Mouse (Mus musculus) ES-E14 (cell line): ENCODE data around the gene Slc39a11. TPM values are rescaled to one million over a fixed set of nuclear protein-coding genes. Genes with fewer than 3 reads are reported as not detected.

Experiments
- DNase-seq: peaks from one replicate; pipeline ENCODE4 v3.0.0-alpha.2; 2013; ENCODE audit warnings: low read depth, low spot score
- H3K27ac ChIP-seq: 2 replicates; pipeline ENCODE4 v1.5.1; 2012; ENCODE audit warnings: low read depth, mild to moderate bottlenecking, low read length, moderate library complexity, mixed read lengths; ENCODE audit not compliant: poor library complexity, insufficient read depth, severe bottlenecking
- H3K36me3 ChIP-seq: 2 replicates; pipeline ENCODE4 v1.6.1; 2012; ENCODE audit warnings: mild to moderate bottlenecking, low read length, moderate library complexity, mixed read lengths; ENCODE audit not compliant: control insufficient read depth, poor library complexity, insufficient read depth, severe bottlenecking
- H3K4me1 ChIP-seq, 2 experiments: fragments of 150-350 bp in 1 of 2; sonication (generic) in 1 of 2; 2 replicates each; pipeline ENCODE4 v1.6.1; 2012; ENCODE audit warnings: low read length in 2 of 2, mild to moderate bottlenecking in 1 of 2, mixed read lengths in 1 of 2; ENCODE audit not compliant: control insufficient read depth in 2 of 2, insufficient read depth in 2 of 2, poor library complexity in 1 of 2
- H3K4me3 ChIP-seq, 2 experiments: fragments of 150-350 bp in 1 of 2; sonication (generic) in 1 of 2; 2 replicates each; pipeline ENCODE4 v1.5.1; 2012; ENCODE audit warnings: low read length in 2 of 2, low read depth in 1 of 2, mild to moderate bottlenecking in 1 of 2, mixed read lengths in 1 of 2; ENCODE audit not compliant: insufficient read depth in 1 of 2, poor library complexity in 1 of 2, severe bottlenecking in 1 of 2
- H3K9ac ChIP-seq: 2 replicates; pipeline ENCODE4 v1.6.1; 2012; ENCODE audit warnings: low read depth, mild to moderate bottlenecking, low read length, mixed read lengths; ENCODE audit not compliant: poor library complexity, insufficient read depth, severe bottlenecking
- H3K9me3 ChIP-seq: fragments of 150-350 bp; sonication (generic); 2 replicates; pipeline ENCODE4 v1.6.1; 2012; ENCODE audit warnings: low read depth, mild to moderate bottlenecking, low read length; ENCODE audit not compliant: control insufficient read depth, insufficient read depth
- CHD2 ChIP-seq: IDR thresholded peaks from 2 replicates; pipeline ENCODE4 v1.6.1; 2014; ENCODE audit warnings: mild to moderate bottlenecking, low read depth, low read length, inconsistent platforms
- HCFC1 ChIP-seq: IDR thresholded peaks from 2 replicates; pipeline ENCODE4 v1.6.1; 2012; ENCODE audit warnings: low read length, inconsistent platforms, borderline replicate concordance; ENCODE audit not compliant: insufficient read depth
- MAFK ChIP-seq: IDR thresholded peaks from 2 replicates; pipeline ENCODE4 v1.6.1; 2014; ENCODE audit warnings: mild to moderate bottlenecking, low read depth, low read length, inconsistent platforms; ENCODE audit not compliant: insufficient read depth
- ZC3H11A ChIP-seq: IDR thresholded peaks from 2 replicates; pipeline ENCODE4 v1.6.1; 2012; ENCODE audit warnings: low read depth, mild to moderate bottlenecking, inconsistent platforms, low read length, borderline replicate concordance
- ZNF384 ChIP-seq: IDR thresholded peaks from 2 replicates; pipeline ENCODE4 v1.6.1; 2012; ENCODE audit warnings: low read depth, low read length, inconsistent platforms
- in situ Hi-C, 2 experiments: fragments of 600-800 bp; cut with MboI; formaldehyde crosslinking; loops; one replicate each; pipeline ENCODE4 v1.15.1; 2025; ENCODE audit warnings: low sequenced_read_pairs in 2 of 2, inconsistent platforms in 1 of 2; ENCODE audit not compliant: unreplicated experiment in 2 of 2
- total RNA-seq: library from RNA; depleted of rRNA; stranded (reverse); fragments of 300-350 nt; gene quantifications from 2 replicates; pipeline ENCODE4 v1.2.3, GENCODE M21; 2012

Gene Slc39a11
- total RNA-seq, 1 experiment = 17.0 TPM

DNA sequence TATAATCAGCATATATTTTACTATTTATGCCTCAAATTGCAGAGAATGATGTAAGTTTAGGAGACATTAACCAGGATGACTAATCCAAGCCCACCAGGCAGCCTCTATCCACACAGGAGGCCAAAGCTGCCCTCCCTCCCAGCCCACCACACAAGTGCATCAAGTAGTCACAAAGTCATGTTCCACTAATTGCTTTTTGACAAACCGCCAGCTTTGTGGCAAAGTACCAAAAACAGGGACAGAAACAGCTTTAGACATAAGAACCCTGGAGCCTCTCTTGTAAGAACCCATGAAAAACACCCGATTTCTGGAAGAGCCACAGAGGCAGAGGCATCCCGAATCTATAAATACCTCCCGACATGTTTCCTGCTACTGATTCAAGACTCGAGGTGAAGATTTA lies 39.6 kb downstream of the Slc39a11 start:
- in situ Hi-C loops = loop anchor here in 1 of 2 experiments (10.0 kb wide), 1 partner anchor 115 kb away; no protein-coding TSS in a partner anchor
- DNase-seq = no peak
- Histone ChIP-seq H3K9me3 (no peaks in the 10 kb centered on the region), H3K4me1 (peaks cover 0 to 8% of the 10 kb centered on the region in 2 experiments; a peak in 2 of 4 replicates), H3K27ac (no peak overlapping the region), H3K36me3 (no peaks in the 10 kb centered on the region), H3K4me3 (no peak overlapping the region), H3K9ac (no peak overlapping the region)
- no peak for TF ChIP-seq MAFK
- no peak for TF ChIP-seq CHD2
- TF ChIP-seq HCFC1 = no peak
- no peak for TF ChIP-seq ZC3H11A
- no peak for TF ChIP-seq ZNF384

DNA sequence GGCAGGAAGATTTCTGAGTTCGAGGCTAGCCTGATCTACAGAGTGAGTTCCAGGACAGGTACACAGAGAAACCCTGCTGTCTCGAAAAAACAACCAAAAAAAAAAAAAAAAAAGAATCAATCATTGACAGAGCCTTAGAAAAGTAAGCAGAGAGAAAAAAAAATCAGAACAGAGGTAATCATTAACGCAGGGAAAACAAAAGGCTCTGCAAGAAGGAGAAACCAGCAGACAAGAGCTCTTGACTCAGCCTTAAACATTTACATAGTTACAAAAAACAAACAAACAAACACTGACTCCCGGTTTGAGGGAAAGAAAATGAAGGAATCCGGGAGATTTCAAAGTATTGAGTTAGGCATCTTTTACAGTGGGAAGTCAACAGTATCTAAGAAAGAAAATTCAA lies 40.3 kb downstream of the Slc39a11 start:
- no peaks in the 10 kb centered on the region for H3K36me3 ChIP-seq
- H3K4me3 ChIP-seq = no peak overlapping the region
- no peak for DNase-seq
- H3K27ac ChIP-seq = no peak overlapping the region
- no peak overlapping the region for H3K9ac ChIP-seq
- H3K9me3 ChIP-seq = no peaks in the 10 kb centered on the region
- in situ Hi-C loops = no loop called here
- TF ChIP-seq HCFC1 (no peak), CHD2 (no peak), ZC3H11A (no peak), ZNF384 (no peak), MAFK (no peak)
- peaks cover 0 to 8% of the 10 kb centered on the region in 2 experiments; a peak in 2 of 4 replicates for H3K4me1 ChIP-seq

DNA sequence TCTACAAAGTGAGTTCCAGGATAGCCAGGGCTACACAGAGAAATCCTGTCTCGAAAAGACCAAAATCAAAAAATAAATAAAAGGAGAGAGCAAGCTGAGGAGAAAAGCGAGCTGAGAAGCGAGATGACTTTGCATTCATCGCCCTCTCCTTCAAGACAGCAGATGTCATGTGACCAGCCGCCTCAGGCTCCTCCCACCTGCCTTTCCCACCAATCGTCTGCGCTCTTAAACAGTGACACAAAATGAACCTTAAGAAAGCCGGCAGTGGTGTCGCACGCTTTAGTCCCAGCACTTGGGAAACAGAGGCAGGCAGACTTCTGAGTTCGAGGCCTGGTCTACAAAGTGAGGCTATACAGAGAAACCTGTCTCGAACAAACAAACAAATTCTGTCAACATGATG lies 42.3 kb downstream of the Slc39a11 start:
- in situ Hi-C loops = no loop called here
- no peaks in the 10 kb centered on the region for H3K9me3 ChIP-seq
- no peak overlapping the region for H3K4me3 ChIP-seq
- no peak for DNase-seq
- H3K36me3 ChIP-seq = no peaks in the 10 kb centered on the region
- TF ChIP-seq ZC3H11A (no peak), MAFK (no peak), ZNF384 (no peak), CHD2 (no peak), HCFC1 (no peak)
- no peak overlapping the region for H3K9ac ChIP-seq
- H3K4me1 ChIP-seq = peaks cover 0 to 3% of the 10 kb centered on the region in 2 experiments; a peak in 1 of 4 replicates
- H3K27ac ChIP-seq = no peak overlapping the region

DNA sequence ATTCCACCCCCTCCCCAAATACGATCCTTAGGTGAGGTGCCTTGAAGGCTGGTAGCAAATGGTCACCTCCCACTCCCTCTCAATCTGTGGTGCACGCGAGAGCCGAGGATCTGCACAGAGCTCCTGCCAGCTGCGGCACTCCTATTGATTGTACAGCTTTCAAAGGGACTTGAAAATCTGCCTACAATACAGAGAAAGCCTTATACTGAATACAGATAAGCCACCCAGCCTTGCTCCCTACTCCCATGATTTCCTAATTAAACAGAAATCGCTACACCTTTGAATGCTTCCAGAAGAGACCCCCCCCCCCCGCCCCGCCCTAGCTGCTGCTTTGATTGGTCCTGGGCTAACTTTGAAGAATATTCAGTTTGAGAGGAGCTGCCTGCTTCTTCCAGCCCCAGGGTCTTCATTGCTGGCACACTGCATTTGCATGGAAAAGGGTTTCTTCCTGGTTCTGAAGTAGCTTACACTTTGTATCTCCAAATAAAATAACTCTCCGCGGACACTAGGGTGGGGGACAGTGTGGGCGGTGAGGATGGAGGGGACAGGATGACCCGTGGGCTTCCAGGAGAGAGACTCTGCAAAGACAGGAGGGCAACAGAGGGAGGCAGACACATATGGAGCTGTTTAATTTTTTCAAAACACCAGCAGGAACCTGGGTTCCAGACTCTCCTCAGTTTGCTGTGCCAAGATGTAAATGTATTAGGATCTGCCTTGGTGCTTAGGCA lies 48.1 kb downstream of the Slc39a11 start:
- H3K36me3 ChIP-seq = no peaks in the 10 kb centered on the region
- H3K4me1 ChIP-seq = no peaks in the 10 kb centered on the region
- no peak for DNase-seq
- in situ Hi-C loops = no loop called here
- no peak overlapping the region for H3K27ac ChIP-seq
- H3K9ac ChIP-seq = no peak overlapping the region
- TF ChIP-seq ZC3H11A = no peak
- no peak for TF ChIP-seq ZNF384
- no peak for TF ChIP-seq CHD2
- no peak for TF ChIP-seq MAFK
- no peak for TF ChIP-seq HCFC1
- no peaks in the 10 kb centered on the region for H3K9me3 ChIP-seq
- H3K4me3 ChIP-seq = no peak overlapping the region
